Mouse (Mus musculus): ENCODE data around the gene Sf3b2.
"Not testable (repeated sequence)": the region's sequence is repeated elsewhere in the genome, so short reads cannot be mapped to it uniquely, and the experiment has no call there.

Sf3b2 gene

DNA sequence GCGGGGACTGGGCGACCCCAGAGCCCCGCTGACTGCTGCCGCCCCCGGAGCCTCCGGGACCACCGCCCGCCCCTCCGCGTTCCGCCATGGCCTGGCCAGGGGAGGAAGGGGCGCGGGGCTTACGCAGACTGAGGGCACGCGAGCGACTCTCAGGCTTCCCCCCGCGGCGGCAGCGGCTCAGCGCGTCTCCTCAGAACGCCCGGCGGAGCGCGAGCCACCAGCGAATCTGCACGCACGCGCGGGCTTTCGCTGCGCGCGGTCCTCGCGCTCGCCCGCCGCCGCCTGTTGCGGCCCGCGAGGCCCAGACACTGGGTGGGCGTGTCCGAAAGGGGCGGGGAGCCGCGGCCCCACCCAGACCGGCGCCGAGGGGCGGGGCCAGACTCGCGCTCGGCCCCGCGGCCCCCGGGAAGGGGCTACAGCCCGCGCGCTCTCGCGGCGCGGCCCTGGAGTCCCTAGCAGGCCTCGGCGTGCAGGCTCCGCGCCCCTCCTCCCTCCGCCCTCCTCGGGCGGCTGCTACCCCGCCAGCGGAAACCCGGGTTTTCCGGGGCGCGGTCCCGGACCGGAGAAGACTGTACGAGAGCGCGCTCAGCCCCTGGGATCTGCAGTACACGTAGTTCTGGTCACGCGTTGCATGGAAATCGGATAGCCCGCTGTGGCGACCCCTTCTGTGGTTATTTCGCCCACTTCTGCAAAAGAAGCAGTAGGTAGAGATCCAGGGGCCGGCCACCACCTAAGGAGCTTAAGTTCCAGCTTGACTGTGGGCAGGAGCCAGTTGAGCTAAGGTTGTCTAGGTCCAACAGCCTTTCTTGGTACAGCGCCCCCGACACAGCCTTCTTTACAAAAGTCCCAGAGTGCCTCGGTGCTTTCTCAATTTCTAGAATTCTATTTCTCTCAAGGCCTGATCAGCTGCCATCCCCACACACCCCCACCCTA, 22.2 kb downstream of the Sf3b2 start, which contains the start of gene Pacs1:
Gene Pacs1, minus strand, starts transcription at position 319 of the 933 bp plus-strand sequence.
- peak; percentile 83 for DNase-seq (ENCODE audit: low spot score)

DNA sequence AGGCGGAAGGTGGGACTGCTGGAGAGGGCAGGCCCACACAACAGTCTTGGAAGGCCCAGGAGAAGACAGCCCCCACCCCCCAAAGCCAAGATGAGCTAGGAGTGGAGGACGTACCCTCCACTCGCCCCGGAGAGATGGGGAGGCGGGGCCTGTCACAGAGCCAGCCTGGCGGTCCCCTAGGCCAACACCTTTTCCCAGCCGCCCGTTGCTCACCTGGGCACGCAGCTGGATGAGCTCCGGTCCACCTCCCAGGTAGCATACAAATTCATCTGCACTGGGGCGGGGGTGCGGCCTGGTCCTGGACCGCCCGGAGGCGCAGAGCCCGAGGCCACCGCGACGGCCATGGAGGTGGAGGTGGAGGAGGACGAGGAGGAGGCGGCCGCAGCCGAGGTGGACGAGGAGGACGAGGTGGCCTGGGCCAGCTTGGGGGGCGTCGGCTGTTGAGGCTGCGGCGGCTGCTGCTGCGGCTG, 22.9 kb downstream of the Sf3b2 start:
- peak; percentile 25 for DNase-seq (ENCODE audit: low spot score)

DNA sequence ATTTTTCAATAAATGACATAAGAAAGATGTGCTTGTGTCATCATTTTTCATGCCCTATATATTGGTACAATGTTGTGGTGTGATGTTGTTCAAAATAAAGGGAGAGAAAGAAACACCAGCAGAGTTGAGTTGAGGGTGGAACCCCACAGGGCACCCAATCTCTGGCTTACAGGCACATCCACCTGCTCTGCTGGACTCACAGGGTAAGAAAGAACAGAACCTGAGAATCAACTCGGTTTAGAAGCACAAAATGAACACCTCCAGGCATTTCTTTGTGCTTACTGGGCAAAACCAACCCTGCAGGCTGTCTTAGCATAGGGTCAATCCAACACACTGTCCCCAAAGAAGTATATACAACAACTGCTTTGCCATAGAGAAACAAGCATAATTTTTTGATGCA, 23.8 kb downstream of the Sf3b2 start:
- no peak for DNase-seq (ENCODE audit: low spot score)

DNA sequence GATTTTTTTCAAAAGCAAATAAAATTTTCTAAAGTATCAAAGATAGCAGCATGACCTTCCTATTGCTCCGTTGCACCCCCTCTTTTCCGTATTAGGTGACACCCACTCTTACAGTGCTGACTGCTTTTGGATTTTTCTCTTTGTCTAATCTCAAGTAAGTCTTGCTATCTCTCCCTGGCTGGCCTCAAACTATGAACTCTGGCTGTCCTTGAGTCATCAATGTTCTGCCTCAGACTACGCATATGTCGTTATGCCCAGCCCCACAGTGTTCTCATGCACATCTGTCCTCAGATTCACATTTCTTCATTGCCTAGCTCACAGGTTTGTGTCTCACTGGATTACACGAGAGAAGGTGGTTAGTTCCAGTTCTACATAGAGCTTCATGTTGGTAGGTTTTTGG, 25.9 kb downstream of the Sf3b2 start:
- no peak for DNase-seq (ENCODE audit: low spot score)

DNA sequence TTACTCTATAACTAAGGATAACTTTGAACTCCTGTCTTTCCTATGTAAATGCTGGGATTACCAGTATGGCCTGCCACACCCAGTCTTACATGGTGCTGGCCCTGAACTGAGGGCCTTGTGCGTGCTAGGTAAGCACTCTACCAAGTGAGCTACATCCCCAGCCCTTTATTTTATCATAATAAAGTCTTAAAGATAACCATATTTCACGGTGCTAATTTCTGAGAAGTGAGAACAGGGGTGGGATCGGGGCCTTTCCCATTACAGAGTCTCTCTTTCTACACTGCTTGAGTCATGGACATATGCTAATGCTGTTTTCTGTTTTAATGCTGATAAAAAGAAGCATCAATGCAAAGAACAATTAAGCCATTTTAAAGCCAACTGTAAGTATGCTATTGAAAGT, 26.4 kb downstream of the Sf3b2 start:
- DNase-seq (ENCODE audit: low spot score), result no peak

DNA sequence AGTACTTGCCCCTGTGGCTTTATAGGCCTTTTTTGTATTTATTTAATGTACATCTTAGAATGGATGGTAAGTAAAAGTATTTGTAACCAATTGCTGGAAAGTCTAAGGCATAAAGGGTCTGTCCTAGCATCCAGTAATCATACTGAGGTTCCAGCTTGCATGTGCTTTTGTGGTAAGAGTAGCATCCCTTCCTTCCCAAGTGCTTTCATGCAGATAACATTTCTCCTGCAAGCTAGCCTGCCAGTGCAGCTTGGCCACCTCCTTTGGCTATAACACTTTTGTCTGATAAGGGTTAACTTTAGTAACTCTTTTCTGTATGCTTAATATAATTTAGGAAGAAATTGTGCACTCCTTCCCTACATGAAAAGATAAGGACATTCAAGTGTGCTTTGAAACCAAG, 27.2 kb downstream of the Sf3b2 start:
- no peak for DNase-seq (ENCODE audit: low spot score)

DNA sequence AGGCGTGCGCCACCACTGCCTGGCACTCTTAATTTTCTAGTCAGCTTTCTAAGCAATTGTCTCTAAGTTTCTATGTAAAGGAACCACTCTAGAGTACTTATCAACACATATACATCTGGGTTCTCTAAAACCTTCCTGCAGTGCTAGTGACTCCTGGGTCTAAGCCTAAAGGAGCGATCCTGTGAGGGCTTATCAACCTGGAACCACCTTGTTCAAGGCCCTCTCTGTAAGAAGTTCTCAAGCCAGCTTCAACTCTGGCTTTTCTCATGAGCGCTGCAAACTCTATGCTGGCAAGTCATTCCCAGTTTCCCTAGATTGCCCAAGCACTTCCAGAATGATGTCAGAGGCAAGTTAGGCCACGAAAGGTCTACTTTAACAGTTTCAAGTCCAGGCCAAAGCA, 28.2 kb downstream of the Sf3b2 start:
- DNase-seq (ENCODE audit: low spot score), result no peak

DNA sequence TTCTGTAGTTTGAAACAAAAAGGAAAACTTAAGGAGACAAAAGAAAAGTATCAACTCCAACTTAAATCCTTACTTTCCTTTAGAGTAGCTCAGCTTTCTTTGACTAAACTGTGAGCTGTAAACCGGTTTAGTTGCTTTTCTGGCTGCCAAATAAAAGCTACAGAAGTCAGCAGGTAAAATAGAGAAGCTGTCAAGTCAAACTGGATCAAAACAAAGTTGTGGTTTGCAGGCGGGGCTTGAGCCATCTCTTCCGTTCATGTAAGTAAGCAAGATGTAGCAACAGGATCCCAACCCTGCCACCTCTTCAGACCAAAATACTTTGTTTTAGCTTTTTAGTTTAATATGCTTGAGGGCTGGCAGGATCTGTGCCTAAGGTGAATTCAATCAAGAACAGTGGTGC, 38.1 kb downstream of the Sf3b2 start:
- DNase-seq (ENCODE audit: low spot score), result no peak

DNA sequence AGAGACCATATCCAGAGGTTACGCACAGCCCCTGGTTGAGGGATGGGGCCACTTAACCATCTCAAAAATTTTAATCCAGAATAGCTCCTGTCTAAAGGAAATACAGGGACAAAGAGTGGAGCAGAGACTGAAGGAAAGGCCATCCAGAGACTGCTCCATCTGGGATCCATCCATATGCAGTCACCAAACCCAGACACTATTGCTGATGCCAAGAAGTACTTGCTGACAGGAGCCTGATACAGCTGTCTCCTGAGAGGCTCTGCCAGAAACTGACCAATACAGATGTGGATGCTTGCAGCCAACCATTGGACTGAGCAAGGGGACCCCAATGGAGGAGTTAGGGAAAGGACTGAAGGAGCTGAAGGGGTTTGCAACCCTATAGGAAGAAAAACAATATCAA, 58.3 kb downstream of the Sf3b2 start:
- DNase-seq (ENCODE audit: low spot score), result not testable (repeated sequence)

DNA sequence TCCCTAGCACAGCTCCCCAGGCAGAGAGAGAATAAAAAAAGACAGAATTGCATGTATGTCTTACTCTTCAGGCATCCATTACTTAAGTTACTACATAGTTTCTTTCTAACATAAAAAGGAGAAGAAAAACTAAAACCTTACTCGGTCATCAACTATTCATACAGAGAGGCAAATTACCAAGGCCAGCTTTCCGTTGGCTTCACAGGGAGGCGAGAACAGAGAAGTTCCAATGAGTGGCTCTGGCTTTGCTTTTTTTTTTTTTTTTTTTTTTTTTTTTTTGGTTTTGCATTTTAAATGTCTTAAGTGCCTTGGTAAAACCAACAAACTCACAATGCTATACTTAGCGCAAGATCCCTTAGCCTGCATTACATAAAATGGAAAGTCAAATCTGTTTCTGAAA, 62.6 kb downstream of the Sf3b2 start:
- DNase-seq (ENCODE audit: low spot score), result no peak

DNA sequence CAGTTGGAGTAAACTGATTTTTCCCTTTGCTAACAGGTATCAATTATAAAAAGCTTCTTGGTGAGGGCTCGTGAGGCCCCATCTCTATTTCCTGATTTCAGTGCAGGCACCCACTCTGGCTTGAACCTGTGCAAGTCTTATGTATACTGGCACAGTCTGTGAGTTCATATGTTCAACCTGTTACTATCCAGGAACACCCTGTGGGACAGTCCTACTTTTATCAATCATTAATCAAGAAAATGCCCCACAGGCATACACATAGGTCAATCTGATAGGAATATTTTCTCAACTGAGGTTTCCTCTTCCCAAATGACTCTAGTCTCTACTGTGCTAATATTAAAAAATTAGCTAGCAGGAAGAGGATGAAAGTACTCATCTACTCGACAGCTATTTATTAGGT, 65.1 kb downstream of the Sf3b2 start:
- no peak for DNase-seq (ENCODE audit: low spot score)

DNA sequence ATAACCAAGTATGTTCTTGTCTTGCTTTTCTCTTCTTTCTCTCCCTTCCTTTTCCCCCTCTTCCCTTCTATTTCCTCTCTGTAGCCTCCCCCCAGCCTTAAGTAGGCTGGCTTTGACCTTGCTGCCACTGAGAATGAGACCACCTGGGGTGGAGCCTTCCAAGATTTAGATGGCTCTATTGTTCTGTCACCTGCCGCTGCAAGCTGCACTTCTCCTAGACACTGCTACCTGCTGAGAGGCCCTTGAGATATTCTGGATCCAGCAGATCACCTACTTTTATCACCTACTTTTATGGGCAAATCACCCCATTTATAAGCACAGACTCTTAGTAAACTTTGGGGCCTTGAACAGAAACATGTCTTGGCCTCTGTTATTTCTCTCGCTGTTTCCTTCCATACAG, 70.6 kb downstream of the Sf3b2 start:
- no peak for DNase-seq (ENCODE audit: low spot score)

DNA sequence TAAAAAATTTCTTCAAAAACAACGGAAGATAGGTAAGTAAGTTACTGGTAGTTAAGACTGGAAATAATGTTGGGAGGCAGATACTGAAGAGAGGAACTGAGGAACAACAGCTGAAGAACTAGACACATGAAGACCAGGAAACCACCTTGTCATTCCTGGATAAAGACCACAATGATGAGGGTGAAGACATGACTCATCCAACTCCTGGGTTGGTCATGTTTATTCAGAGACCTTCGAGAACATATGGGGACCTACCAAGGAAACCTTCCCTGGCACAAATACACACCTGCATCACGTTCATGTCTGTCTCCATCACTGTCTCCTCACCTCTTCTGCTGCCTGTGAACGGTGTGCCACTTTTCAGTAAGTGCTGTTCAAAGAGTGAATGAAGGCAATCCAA, 71.2 kb downstream of the Sf3b2 start:
- no peak for DNase-seq (ENCODE audit: low spot score)
